Mouse (Mus musculus) forebrain, embryonic 16.5 days (tissue): ENCODE measurements around the gene Chodl. TPM values are rescaled to one million over a fixed set of nuclear protein-coding genes. Genes with fewer than 3 reads are reported as not detected.

ENCODE experiments used
- ATAC-seq: fragments of 200-750 bp; cut with Nextera tagmentation; 2 replicates; pipeline ENCODE4 v1.8.0; 2017; ENCODE audit warnings: mild to moderate bottlenecking, moderate library complexity
- H3K27ac ChIP-seq: fragments of 300-500 bp; sonication (generic); 2 replicates; pipeline ENCODE4 v1.5.1; 2014; ENCODE audit warnings: low read length, control low read depth
- H3K27me3 ChIP-seq: fragments of 300-500 bp; sonication (generic); replicated peaks from 2 replicates; pipeline ENCODE4 v1.6.1; 2014; ENCODE audit warnings: low read length; ENCODE audit not compliant: control insufficient read depth, insufficient read depth
- H3K36me3 ChIP-seq: fragments of 300-500 bp; sonication (generic); 2 replicates; pipeline ENCODE4 v1.6.1; 2014; ENCODE audit not compliant: control insufficient read depth, insufficient read depth
- H3K4me1 ChIP-seq: fragments of 300-500 bp; sonication (generic); replicated peaks from 2 replicates; pipeline ENCODE4 v1.6.1; 2014; ENCODE audit warnings: low read length; ENCODE audit not compliant: control insufficient read depth, insufficient read depth
- H3K4me2 ChIP-seq: fragments of 300-500 bp; sonication (generic); 2 replicates; pipeline ENCODE4 v1.6.1; 2014; ENCODE audit warnings: mild to moderate bottlenecking, low read length, control low read depth
- H3K4me3 ChIP-seq: fragments of 300-500 bp; sonication (generic); replicated peaks from 2 replicates; pipeline ENCODE4 v1.5.1; 2014; ENCODE audit warnings: mild to moderate bottlenecking, low read length, control low read depth
- H3K9ac ChIP-seq: fragments of 300-500 bp; sonication (generic); replicated peaks from 2 replicates; pipeline ENCODE4 v1.6.1; 2014; ENCODE audit warnings: low read depth, low read length, control low read depth
- H3K9me3 ChIP-seq: fragments of 300-500 bp; sonication (generic); 2 replicates; pipeline ENCODE4 v1.6.1; 2016; ENCODE audit warnings: low read length; ENCODE audit not compliant: control insufficient read depth
- WGBS: fragments of 180-500 bp; shearing (Covaris S2); extraction: QIAGEN DNeasy Blood & Tissue Kit; methylation state at CpG from one replicate; pipeline ENCODE4 v1.1.7; 2014; 5-methylcytosine and 5-hydroxymethylcytosine counted together
- polyA plus RNA-seq: library from polyadenylated mRNA; unstranded; fragments of >200 nt; fragmentation: Nextera tagmentation; extraction: Ambion mirVana; gene quantifications from 2 replicates; pipeline ENCODE4 v1.2.1, GENCODE M21; 2015

The Chodl gene
- polyA plus RNA-seq = 8.8 and 10.6 TPM in 2 replicates

- Histone ChIP-seq H3K27ac (no peak within 1 kb of the TSS), H3K27me3 (no peaks in the 10 kb centered on the region), H3K9me3 (no peaks in the 10 kb centered on the region), H3K4me2 (peak within 1 kb of the TSS; percentile 74), H3K36me3 (no peaks in the 10 kb centered on the region), H3K4me3 (peak within 1 kb of the TSS; percentile 45), H3K4me1 (peaks cover 17% of the 10 kb centered on the region), H3K9ac (peak within 1 kb of the TSS; percentile 65)
- 5% methylated on average over 19 of the region's 19 CpGs for WGBS
- peak; percentile 93 for ATAC-seq
Observed at GRCm38 (mm10) chr16:78930382-78931286, at the start of gene Chodl. Gene Chodl, plus strand, starts transcription at chr16:78930948.

DNA sequence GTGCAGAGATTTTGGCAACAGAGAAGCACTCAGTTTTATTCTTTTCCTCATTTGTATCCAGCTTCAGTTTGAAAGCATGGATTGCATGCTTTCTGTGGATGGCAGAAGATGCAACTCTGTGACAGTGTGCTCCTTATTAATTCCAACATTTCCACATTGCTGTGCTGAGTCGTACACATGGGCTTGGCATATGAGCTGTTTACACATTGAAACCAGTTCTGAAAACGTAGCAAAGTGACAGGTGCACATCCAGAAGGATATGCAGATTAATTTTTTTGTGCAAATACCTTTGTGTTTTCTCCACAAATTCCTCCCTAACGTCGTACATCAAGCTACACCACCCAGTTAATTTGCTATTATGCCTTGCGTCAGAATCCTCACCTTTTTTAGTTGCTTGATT, 8.1 kb upstream of the Chodl start:
- Histone ChIP-seq H3K9ac (no peak overlapping the region), H3K27me3 (no peaks in the 10 kb centered on the region), H3K4me2 (no peak overlapping the region), H3K4me1 (0 out of 2 replicates have a peak, but pooled peaks cover 3% of the 10 kb centered on the region), H3K4me3 (no peak overlapping the region), H3K9me3 (no peaks in the 10 kb centered on the region), H3K27ac (no peak overlapping the region), H3K36me3 (no peaks in the 10 kb centered on the region)
- WGBS = 31% methylated on average over 5 of the region's 5 CpGs
- ATAC-seq = peak; percentile 85

- Histone ChIP-seq H3K9ac (peak overlapping the region; percentile 65), H3K4me1 (peaks cover 17% of the 10 kb centered on the region), H3K9me3 (no peaks in the 10 kb centered on the region), H3K4me2 (peak overlapping the region; percentile 74), H3K27me3 (no peaks in the 10 kb centered on the region), H3K36me3 (no peaks in the 10 kb centered on the region), H3K27ac (no peak overlapping the region), H3K4me3 (peak overlapping the region; percentile 45)
- WGBS = 11% methylated on average over 16 of the region's 16 CpGs
- peak; percentile 36; the same call in 1 of the 2 replicates for ATAC-seq
Observed at GRCm38 (mm10) chr16:78931287-78932025, 708 bp downstream of the Chodl start.

GRCm38 (mm10) chr16:78934298-78934697, 3.5 kb downstream of the Chodl start:
- Histone ChIP-seq H3K9me3 (no peaks in the 10 kb centered on the region), H3K9ac (no peak overlapping the region), H3K36me3 (no peaks in the 10 kb centered on the region), H3K4me1 (peaks cover 17% of the 10 kb centered on the region), H3K27me3 (no peaks in the 10 kb centered on the region), H3K4me2 (no peak overlapping the region), H3K4me3 (no peak overlapping the region), H3K27ac (no peak overlapping the region)
- WGBS = 97% methylated on average over 2 of the region's 2 CpGs
- ATAC-seq = no peak

DNA sequence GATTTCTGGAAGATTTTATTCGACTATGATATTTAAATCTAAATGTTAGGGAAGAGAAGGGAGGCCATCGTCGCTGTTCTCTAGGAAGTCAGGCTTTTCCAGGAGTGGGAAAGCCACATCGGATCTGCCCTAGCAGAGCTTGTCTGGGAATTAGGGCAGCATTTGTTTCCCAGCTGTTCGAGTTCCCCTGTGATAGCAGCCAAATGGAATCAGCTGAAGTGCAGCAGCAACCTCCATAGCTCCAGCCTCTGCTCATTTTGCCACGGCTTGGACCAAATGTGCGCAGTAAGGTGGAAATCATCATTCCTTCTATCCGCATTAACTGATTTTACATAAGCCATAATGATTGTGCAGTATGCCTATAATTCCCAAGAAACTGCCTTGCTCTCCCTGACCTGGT, 7.0 kb downstream of the Chodl start:
- WGBS = 77% methylated on average over 8 of the region's 8 CpGs
- no peaks in the 10 kb centered on the region for H3K36me3 ChIP-seq
- H3K9ac ChIP-seq = no peak overlapping the region
- no peak for ATAC-seq
- no peak overlapping the region for H3K4me3 ChIP-seq
- H3K27me3 ChIP-seq = no peaks in the 10 kb centered on the region
- H3K4me2 ChIP-seq = no peak overlapping the region
- H3K4me1 ChIP-seq = no peaks in the 10 kb centered on the region
- H3K27ac ChIP-seq = no peak overlapping the region
- H3K9me3 ChIP-seq = no peaks in the 10 kb centered on the region

DNA sequence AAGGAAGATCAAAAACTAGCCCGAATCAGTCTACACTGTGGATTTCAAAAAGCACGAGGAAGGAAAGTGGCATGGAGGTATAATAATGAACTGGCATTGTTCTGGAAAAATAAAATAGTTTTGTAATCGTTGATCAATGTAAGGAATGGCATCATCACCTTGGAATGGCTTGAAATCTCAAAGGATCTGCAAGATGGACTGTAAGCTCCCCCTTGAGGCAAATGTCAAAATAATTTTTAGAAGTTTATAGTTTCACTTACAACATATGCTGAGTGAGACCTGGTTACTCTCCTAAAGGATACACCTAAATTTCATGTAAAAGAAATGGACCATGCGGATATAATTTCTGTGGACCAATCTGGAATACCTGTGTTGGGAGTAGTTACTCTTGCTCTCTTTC, 19.6 kb downstream of the Chodl start:
- no peaks in the 10 kb centered on the region for H3K36me3 ChIP-seq
- H3K4me3 ChIP-seq = no peak overlapping the region
- H3K27me3 ChIP-seq = no peaks in the 10 kb centered on the region
- no peak overlapping the region for H3K9ac ChIP-seq
- no peak for ATAC-seq
- WGBS = 69% methylated on average over 4 of the region's 4 CpGs
- no peak overlapping the region for H3K27ac ChIP-seq
- no peaks in the 10 kb centered on the region; the same call in 1 of the 2 replicates for H3K4me1 ChIP-seq
- no peaks in the 10 kb centered on the region for H3K9me3 ChIP-seq
- no peak overlapping the region for H3K4me2 ChIP-seq

- no peak overlapping the region for H3K9ac ChIP-seq
- H3K9me3 ChIP-seq = no peaks in the 10 kb centered on the region
- peak; percentile 68 for ATAC-seq
- no peak overlapping the region for H3K4me3 ChIP-seq
- no peak overlapping the region for H3K4me2 ChIP-seq
- no peaks in the 10 kb centered on the region for H3K27me3 ChIP-seq
- no peak overlapping the region for H3K27ac ChIP-seq
- no peaks in the 10 kb centered on the region for H3K36me3 ChIP-seq
- WGBS = 32% methylated on average over 2 of the region's 2 CpGs
- H3K4me1 ChIP-seq = peaks cover 6% of the 10 kb centered on the region
Observed at GRCm38 (mm10) chr16:78957434-78957833, 26.7 kb downstream of the Chodl start.

GRCm38 (mm10) chr16:78969091-78969731, 38.5 kb downstream of the Chodl start:
- H3K4me1 ChIP-seq = no peaks in the 10 kb centered on the region
- no peak overlapping the region for H3K4me3 ChIP-seq
- H3K4me2 ChIP-seq = no peak overlapping the region
- H3K27me3 ChIP-seq = no peaks in the 10 kb centered on the region
- 32% methylated on average over 13 of the region's 13 CpGs for WGBS
- peak; percentile 58; the same call in 1 of the 2 replicates for ATAC-seq
- H3K27ac ChIP-seq = no peak overlapping the region
- H3K36me3 ChIP-seq = no peaks in the 10 kb centered on the region
- H3K9me3 ChIP-seq = no peaks in the 10 kb centered on the region
- no peak overlapping the region for H3K9ac ChIP-seq

DNA sequence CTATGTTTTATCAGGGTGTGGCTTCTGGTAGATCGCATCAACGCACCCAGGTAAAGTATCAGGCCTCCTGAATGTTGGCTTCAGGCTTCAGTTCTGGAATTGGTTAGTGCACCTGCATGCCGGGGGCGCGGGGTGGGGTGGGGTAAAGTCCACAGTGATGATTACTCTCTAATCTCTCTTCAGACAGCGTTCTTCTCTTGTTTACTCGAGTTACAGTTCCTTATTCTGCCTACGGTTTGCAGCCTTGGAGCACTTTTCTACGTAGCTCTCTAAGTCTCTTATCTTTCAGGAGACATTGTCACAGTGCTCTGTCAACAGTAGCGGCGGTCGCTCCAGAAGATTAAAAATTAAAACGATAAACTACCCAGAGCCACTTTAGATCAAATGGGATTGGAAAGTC, 43.4 kb downstream of the Chodl start:
- Histone ChIP-seq H3K36me3 (no peaks in the 10 kb centered on the region), H3K9me3 (no peaks in the 10 kb centered on the region)

More for the DNA sequence above, 43.4 kb downstream of the Chodl start:
- 94% methylated on average over 13 of the region's 13 CpGs for WGBS
- no peak for ATAC-seq
- Histone ChIP-seq H3K4me1 (no peaks in the 10 kb centered on the region), H3K4me3 (no peak overlapping the region), H3K27ac (no peak overlapping the region), H3K9ac (no peak overlapping the region), H3K27me3 (no peaks in the 10 kb centered on the region), H3K4me2 (no peak overlapping the region)
